Mouse (Mus musculus) midbrain, postnatal 0 days (tissue): ENCODE results near the gene Bsnd. TPM values are rescaled to one million over a fixed set of nuclear protein-coding genes. Genes with fewer than 3 reads are reported as not detected.

Experiments
- ATAC-seq: fragments of 200-750 bp; cut with Nextera tagmentation; 2 replicates; pipeline ENCODE4 v1.8.0; 2017; ENCODE audit warnings: moderate number of reproducible peaks, mild to moderate bottlenecking, moderate TSS enrichment, moderate library complexity; ENCODE audit not compliant: low FRiP score
- DNase-seq: peaks from one replicate; pipeline ENCODE4 v3.0.0-alpha.2; 2015; ENCODE audit warnings: low spot score
- H3K27ac ChIP-seq: fragments of 300-500 bp; sonication (generic); 2 replicates; pipeline ENCODE4 v1.5.1; 2014; ENCODE audit warnings: low read depth, mild to moderate bottlenecking, low read length, mixed read lengths
- H3K27me3 ChIP-seq: fragments of 300-500 bp; sonication (generic); 2 replicates; pipeline ENCODE4 v1.6.1; 2014; ENCODE audit warnings: low read length, control low read depth, mixed read lengths; ENCODE audit not compliant: insufficient read depth
- H3K36me3 ChIP-seq: fragments of 300-500 bp; sonication (generic); 2 replicates; pipeline ENCODE4 v1.6.1; 2014; ENCODE audit warnings: low read length, control low read depth, mixed read lengths; ENCODE audit not compliant: insufficient read depth
- H3K4me1 ChIP-seq: fragments of 300-500 bp; sonication (generic); 2 replicates; pipeline ENCODE4 v1.6.1; 2014; ENCODE audit warnings: mild to moderate bottlenecking, control low read depth, antibody characterized with exemption, low read length, mixed read lengths; ENCODE audit not compliant: insufficient read depth
- H3K4me2 ChIP-seq: fragments of 300-500 bp; sonication (generic); 2 replicates; pipeline ENCODE4 v1.6.1; 2014; ENCODE audit warnings: low read depth, mild to moderate bottlenecking, low read length, mixed read lengths; ENCODE audit not compliant: poor library complexity, severe bottlenecking
- H3K4me3 ChIP-seq: fragments of 300-500 bp; sonication (generic); 2 replicates; pipeline ENCODE4 v1.5.1; 2014; ENCODE audit warnings: low read depth, mild to moderate bottlenecking, low read length, moderate library complexity
- H3K9ac ChIP-seq: fragments of 300-500 bp; sonication (generic); replicated peaks from 2 replicates; pipeline ENCODE4 v1.6.1; 2014; ENCODE audit warnings: mild to moderate bottlenecking, low read length, moderate library complexity, mixed read lengths; ENCODE audit not compliant: poor library complexity, severe bottlenecking
- H3K9me3 ChIP-seq: fragments of 300-500 bp; sonication (generic); 2 replicates; pipeline ENCODE4 v1.6.1; 2016; ENCODE audit warnings: low read length, control low read depth
- CTCF ChIP-seq: IDR thresholded peaks from 2 replicates; pipeline ENCODE4 v1.5.1; 2016; ENCODE audit warnings: antibody characterized with exemption, mild to moderate bottlenecking
- WGBS: fragments of 180-500 bp; shearing (Covaris S2); extraction: QIAGEN DNeasy Blood & Tissue Kit; methylation state at CpG from one replicate; pipeline ENCODE4 v1.1.7; 2014; 5-methylcytosine and 5-hydroxymethylcytosine counted together
- polyA plus RNA-seq: library from polyadenylated mRNA; unstranded; fragments of >200 nt; fragmentation: Nextera tagmentation; extraction: Ambion mirVana; gene quantifications from 2 replicates; pipeline ENCODE4 v1.2.1, GENCODE M21; 2015
- total RNA-seq: library from RNA; depleted of rRNA; stranded (reverse); fragments of >200 nt; gene quantifications from 2 replicates; pipeline ENCODE4 v1.2.3, GENCODE M21; 2014; rRNA removed

The Bsnd gene
- total RNA-seq (0.09 TPM in 1 of 2 replicates, not detected in the other), polyA plus RNA-seq (not detected in 2 replicates)

DNA sequence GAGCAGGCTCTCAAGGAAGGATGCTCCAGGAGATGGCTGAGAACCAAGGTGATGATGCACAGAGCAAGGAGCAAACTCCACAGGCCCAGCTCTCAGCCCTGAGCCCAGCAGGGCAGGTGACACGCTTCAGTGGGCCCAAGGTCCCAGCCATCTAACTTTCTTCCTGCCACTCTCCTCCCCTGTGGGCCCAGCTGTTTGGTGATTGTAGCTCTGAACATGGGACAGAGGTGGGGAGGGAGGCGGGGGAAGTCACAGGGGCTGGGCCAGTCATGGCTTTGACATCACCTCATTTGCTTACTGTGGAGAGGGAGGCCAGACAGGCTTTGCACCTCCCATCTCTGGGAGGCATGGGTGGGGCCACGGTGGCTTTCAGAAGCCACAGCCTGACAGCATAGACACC, at the start of gene Bsnd:
Gene Bsnd, minus strand, starts transcription at position 168 of the 400 bp plus-strand sequence.
- no peaks in the 10 kb centered on the region for H3K9me3 ChIP-seq
- H3K4me3 ChIP-seq = no peak within 1 kb of the TSS
- WGBS = 75% methylated on average over 3 of the region's 3 CpGs
- ATAC-seq (no peak), DNase-seq (no peak)
- no peak for TF ChIP-seq CTCF
- no peak within 1 kb of the TSS for H3K27ac ChIP-seq
- H3K36me3 ChIP-seq = no peaks in the 10 kb centered on the region
- H3K27me3 ChIP-seq = no peaks in the 10 kb centered on the region
- no peaks in the 10 kb centered on the region for H3K4me1 ChIP-seq
- no peak within 1 kb of the TSS for H3K4me2 ChIP-seq
- no peak within 1 kb of the TSS for H3K9ac ChIP-seq

DNA sequence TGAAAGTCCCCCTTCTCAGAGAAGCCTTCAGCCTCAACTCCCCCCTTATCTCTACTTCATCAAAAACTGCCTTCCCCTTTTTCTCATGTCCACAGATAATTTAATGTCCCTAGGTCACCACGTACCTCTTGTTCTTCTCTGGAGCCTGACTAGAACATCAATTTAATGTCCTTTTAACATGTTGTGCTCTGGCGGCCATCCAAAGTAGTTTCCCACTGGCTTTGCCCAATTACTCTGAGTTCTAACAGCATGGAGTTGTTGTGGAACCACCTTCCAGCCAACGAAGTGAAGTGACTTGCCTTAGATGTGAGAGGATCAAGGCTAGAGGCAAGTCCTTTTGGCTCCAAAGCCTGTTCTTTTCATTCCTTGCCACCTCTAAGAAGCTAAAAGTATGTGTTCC, 49.4 kb upstream of the Bsnd start:
- TF ChIP-seq CTCF = no peak
- no peaks in the 10 kb centered on the region for H3K4me1 ChIP-seq
- no peak for DNase-seq
- H3K4me3 ChIP-seq = no peak overlapping the region
- H3K9me3 ChIP-seq = no peaks in the 10 kb centered on the region
- WGBS = 66% methylated on average over 3 of the region's 3 CpGs
- H3K36me3 ChIP-seq = no peaks in the 10 kb centered on the region
- no peak overlapping the region for H3K27ac ChIP-seq
- no peaks in the 10 kb centered on the region for H3K27me3 ChIP-seq
- H3K9ac ChIP-seq = no peak overlapping the region
- H3K4me2 ChIP-seq = no peak overlapping the region
- no peak for ATAC-seq

GRCm38 (mm10) chr4:106539756-106540155, 47.7 kb upstream of the Bsnd start:
- TF ChIP-seq CTCF = no peak
- Histone ChIP-seq H3K27ac (no peak overlapping the region), H3K36me3 (no peaks in the 10 kb centered on the region), H3K4me2 (no peak overlapping the region), H3K4me1 (no peaks in the 10 kb centered on the region), H3K4me3 (no peak overlapping the region), H3K9me3 (no peaks in the 10 kb centered on the region), H3K9ac (no peak overlapping the region), H3K27me3 (no peaks in the 10 kb centered on the region)
- ATAC-seq (no peak), DNase-seq (no peak)
- WGBS = 89% methylated on average over 5 of the region's 5 CpGs

DNA sequence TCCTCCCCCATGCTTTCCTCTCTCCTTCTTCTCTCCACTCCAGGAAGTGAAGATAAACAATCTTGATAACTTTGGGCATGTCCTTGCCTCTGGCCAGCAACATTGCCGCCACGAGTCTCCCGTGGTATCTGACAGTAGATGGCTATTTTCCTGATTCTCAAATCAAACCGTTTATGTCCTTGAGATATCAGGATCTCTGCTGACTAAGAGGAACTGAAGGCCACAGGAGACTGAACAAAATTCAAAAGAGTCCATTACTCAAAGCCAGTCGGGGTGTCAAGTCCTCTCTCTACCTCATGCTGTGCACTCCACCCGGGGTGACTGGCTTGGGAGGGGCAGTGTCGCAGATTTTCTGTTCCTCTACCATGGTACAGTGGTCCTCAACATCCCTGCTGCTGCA, 42.2 kb upstream of the Bsnd start:
- H3K36me3 ChIP-seq = no peaks in the 10 kb centered on the region
- no peaks in the 10 kb centered on the region for H3K4me1 ChIP-seq
- H3K27me3 ChIP-seq = no peaks in the 10 kb centered on the region
- no peak overlapping the region for H3K9ac ChIP-seq
- DNase-seq = no peak
- H3K9me3 ChIP-seq = no peaks in the 10 kb centered on the region
- TF ChIP-seq CTCF = no peak
- ATAC-seq = no peak
- H3K27ac ChIP-seq = no peak overlapping the region
- no peak overlapping the region for H3K4me2 ChIP-seq
- 63% methylated on average over 7 of the region's 7 CpGs for WGBS
- no peak overlapping the region for H3K4me3 ChIP-seq

GRCm38 (mm10) chr4:106533421-106534080, 41.5 kb upstream of the Bsnd start:
- no peak for DNase-seq
- H3K9ac ChIP-seq = no peak overlapping the region
- no peaks in the 10 kb centered on the region for H3K9me3 ChIP-seq
- no peak overlapping the region for H3K4me3 ChIP-seq
- 64% methylated on average over 7 of the region's 7 CpGs for WGBS
- no peaks in the 10 kb centered on the region for H3K27me3 ChIP-seq
- no peak overlapping the region for H3K27ac ChIP-seq
- H3K4me1 ChIP-seq = no peaks in the 10 kb centered on the region
- peak; percentile 30 for TF ChIP-seq CTCF
- no peaks in the 10 kb centered on the region for H3K36me3 ChIP-seq
- H3K4me2 ChIP-seq = no peak overlapping the region
- ATAC-seq = no peak

- 63% methylated on average over 9 of the region's 9 CpGs for WGBS
- Histone ChIP-seq H3K36me3 (no peaks in the 10 kb centered on the region), H3K27ac (no peak overlapping the region), H3K27me3 (no peaks in the 10 kb centered on the region), H3K9me3 (no peaks in the 10 kb centered on the region), H3K4me2 (no peak overlapping the region), H3K9ac (no peak overlapping the region), H3K4me1 (no peaks in the 10 kb centered on the region), H3K4me3 (no peak overlapping the region)
- TF ChIP-seq CTCF = no peak
- peak; percentile 44; the same call in 1 of the 2 replicates for ATAC-seq
- no peak for DNase-seq
Measured at GRCm38 (mm10) chr4:106530113-106530482, 38.0 kb upstream of the Bsnd start.
